Mouse (Mus musculus) midbrain, embryonic 13.5 days (tissue): ENCODE results near the gene Ccdc134. TPM values are rescaled to one million over a fixed set of nuclear protein-coding genes. Genes with fewer than 3 reads are reported as not detected.

Experiments
- ATAC-seq: fragments of 200-750 bp; cut with Nextera tagmentation; 2 replicates; pipeline ENCODE4 v1.8.0; 2017; ENCODE audit warnings: mild to moderate bottlenecking, moderate TSS enrichment, moderate library complexity
- H3K27ac ChIP-seq: fragments of 300-500 bp; sonication (generic); 2 replicates; pipeline ENCODE4 v1.5.1; 2015; ENCODE audit warnings: inconsistent platforms, mild to moderate bottlenecking, moderate library complexity
- H3K27me3 ChIP-seq: fragments of 300-500 bp; sonication (generic); 2 replicates; pipeline ENCODE4 v1.6.1; 2015; ENCODE audit warnings: mild to moderate bottlenecking, inconsistent platforms
- H3K36me3 ChIP-seq: fragments of 300-500 bp; sonication (generic); 2 replicates; pipeline ENCODE4 v1.6.1; 2015; ENCODE audit warnings: mild to moderate bottlenecking, inconsistent platforms
- H3K4me1 ChIP-seq: fragments of 300-500 bp; sonication (generic); replicated peaks from 2 replicates; pipeline ENCODE4 v1.6.1; 2015; ENCODE audit warnings: inconsistent platforms
- H3K4me2 ChIP-seq: fragments of 300-500 bp; sonication (generic); replicated peaks from 2 replicates; pipeline ENCODE4 v1.6.1; 2015; ENCODE audit warnings: moderate library complexity, mild to moderate bottlenecking, inconsistent platforms
- H3K4me3 ChIP-seq: fragments of 300-500 bp; sonication (generic); replicated peaks from 2 replicates; pipeline ENCODE4 v1.5.1; 2015; ENCODE audit warnings: mild to moderate bottlenecking, inconsistent platforms
- H3K9ac ChIP-seq: fragments of 300-500 bp; sonication (generic); replicated peaks from 2 replicates; pipeline ENCODE4 v1.6.1; 2015; ENCODE audit warnings: mild to moderate bottlenecking, inconsistent platforms
- H3K9me3 ChIP-seq: fragments of 300-500 bp; sonication (generic); 2 replicates; pipeline ENCODE4 v1.6.1; 2016; ENCODE audit warnings: mild to moderate bottlenecking, inconsistent platforms
- WGBS: fragments of 180-500 bp; shearing (Covaris S2); methylation state at CpG from one replicate; pipeline ENCODE4 v1.1.7; 2015; 5-methylcytosine and 5-hydroxymethylcytosine counted together
- polyA plus RNA-seq: library from polyadenylated mRNA; unstranded; fragments of >200 nt; fragmentation: Nextera tagmentation; extraction: Ambion mirVana; gene quantifications from 2 replicates; pipeline ENCODE4 v1.2.1, GENCODE M21; 2015

The Ccdc134 gene
- polyA plus RNA-seq, 1 experiment from 2014 or later, result 14.0 TPM

GRCm38 (mm10) chr15:82135372-82135771, 7.7 kb downstream of the Ccdc134 start:
- Histone ChIP-seq H3K9ac (no peak overlapping the region), H3K27ac (no peak overlapping the region), H3K4me1 (no peaks in the 10 kb centered on the region), H3K9me3 (no peaks in the 10 kb centered on the region), H3K27me3 (no peaks in the 10 kb centered on the region), H3K4me3 (no peak overlapping the region), H3K4me2 (no peak overlapping the region), H3K36me3 (peaks cover 19% of the 10 kb centered on the region; the same call in 1 of the 2 replicates)
- 91% methylated on average over 4 of the region's 4 CpGs for WGBS
- no peak for ATAC-seq

DNA sequence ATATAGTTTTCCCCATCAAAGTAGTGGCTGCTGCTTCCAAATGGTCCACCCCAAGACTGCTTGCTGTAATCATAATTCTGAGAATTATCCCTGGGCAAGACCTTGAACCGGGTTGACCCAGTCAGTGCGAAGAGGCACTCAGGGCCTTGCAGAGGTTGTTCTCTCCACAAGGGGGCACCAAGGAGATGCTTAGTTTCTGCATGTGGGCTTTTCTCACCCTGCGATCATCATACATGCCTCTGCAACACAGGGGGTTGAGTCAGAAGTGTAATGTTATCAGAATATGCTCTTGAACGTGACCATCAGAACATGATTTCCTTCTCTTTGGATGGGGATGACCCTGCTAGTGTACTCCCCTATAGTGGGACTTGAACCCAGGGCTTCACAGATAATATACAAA, 10.8 kb downstream of the Ccdc134 start:
- H3K9me3 ChIP-seq, result no peaks in the 10 kb centered on the region
- no peak overlapping the region for H3K4me2 ChIP-seq
- peaks cover 12% of the 10 kb centered on the region for H3K36me3 ChIP-seq
- no peak overlapping the region for H3K27ac ChIP-seq
- ATAC-seq, result 0 out of 2 replicates have a peak, but pooled peaks have one; percentile 14
- H3K4me1 ChIP-seq, result 0 out of 2 replicates have a peak, but pooled peaks cover 1% of the 10 kb centered on the region
- H3K27me3 ChIP-seq, result no peaks in the 10 kb centered on the region
- no peak overlapping the region for H3K4me3 ChIP-seq
- H3K9ac ChIP-seq, result no peak overlapping the region
- WGBS, result 52% methylated on average over 4 of the region's 4 CpGs

DNA sequence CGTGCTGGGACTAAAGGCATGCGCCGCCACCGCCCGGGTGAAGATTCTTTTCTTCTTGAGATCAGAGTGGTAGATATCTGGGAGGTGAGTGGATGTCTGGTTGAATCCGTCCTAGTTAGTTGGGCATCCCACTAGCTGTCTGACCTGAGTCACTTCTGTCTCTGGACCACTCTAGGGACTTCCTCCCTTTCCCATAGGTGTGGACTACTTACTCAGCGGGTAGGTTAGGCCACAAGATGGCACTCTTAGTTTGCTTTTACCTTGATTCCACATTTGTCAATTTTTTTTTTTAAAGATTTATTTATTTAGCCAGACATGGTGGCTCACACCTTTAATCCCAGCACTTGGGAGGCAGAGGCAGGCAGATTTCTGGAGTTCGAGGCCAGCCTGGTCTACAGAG, 11.5 kb downstream of the Ccdc134 start:
- Histone ChIP-seq H3K27ac (no peak overlapping the region), H3K9me3 (no peaks in the 10 kb centered on the region), H3K4me3 (no peak overlapping the region), H3K4me2 (no peak overlapping the region), H3K4me1 (peaks cover 7% of the 10 kb centered on the region), H3K36me3 (peaks cover 11% of the 10 kb centered on the region), H3K27me3 (no peaks in the 10 kb centered on the region), H3K9ac (no peak overlapping the region)
- 92% methylated on average over 8 of the region's 8 CpGs for WGBS
- ATAC-seq, result no peak

- H3K4me2 ChIP-seq, result no peak overlapping the region
Observed at GRCm38 (mm10) chr15:82140355-82140754, 12.6 kb downstream of the Ccdc134 start.

DNA sequence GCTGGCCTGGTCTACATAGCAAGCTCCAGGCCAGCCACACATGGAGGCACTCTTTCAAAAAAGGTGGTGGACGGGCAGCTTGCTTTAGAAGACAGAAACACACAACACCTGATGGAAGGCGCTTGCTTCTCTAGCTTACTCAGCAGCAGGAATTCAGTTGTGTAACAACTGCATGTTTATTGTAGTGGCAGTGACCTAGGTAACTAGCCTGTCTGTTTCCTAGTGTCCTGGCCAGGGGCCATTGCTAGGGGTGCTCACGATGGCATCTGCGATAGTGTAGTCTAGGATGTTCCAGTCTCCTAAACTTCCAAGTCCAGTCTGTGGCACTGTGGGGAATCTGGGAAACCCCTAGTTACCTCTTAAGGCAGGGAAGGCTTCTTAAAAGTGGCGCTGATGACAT, 16.4 kb downstream of the Ccdc134 start:
- no peak for ATAC-seq
- Histone ChIP-seq H3K9ac (no peak overlapping the region), H3K27me3 (no peaks in the 10 kb centered on the region), H3K4me3 (no peak overlapping the region), H3K36me3 (peaks cover 11% of the 10 kb centered on the region), H3K9me3 (no peaks in the 10 kb centered on the region), H3K4me2 (no peak overlapping the region), H3K27ac (peak overlapping the region; percentile 74), H3K4me1 (peaks cover 38% of the 10 kb centered on the region)
- WGBS, result 88% methylated on average over 5 of the region's 5 CpGs

More at GRCm38 (mm10) chr15:82140355-82140754, 12.6 kb downstream of the Ccdc134 start:
- 87% methylated on average over 3 of the region's 3 CpGs for whole genome bisulfite sequencing
- Histone ChIP-seq H3K9me3 (no peaks in the 10 kb centered on the region), H3K4me1 (peaks cover 15% of the 10 kb centered on the region), H3K27ac (peak overlapping the region; percentile 22; the same call in 1 of the 2 replicates), H3K9ac (no peak overlapping the region), H3K27me3 (no peaks in the 10 kb centered on the region), H3K36me3 (peaks cover 11% of the 10 kb centered on the region), H3K4me3 (no peak overlapping the region)
- ATAC-seq, result no peak

- WGBS, result 38% methylated on average over 2 of the region's 2 CpGs
Observed at GRCm38 (mm10) chr15:82145408-82145807, 17.7 kb downstream of the Ccdc134 start.

DNA sequence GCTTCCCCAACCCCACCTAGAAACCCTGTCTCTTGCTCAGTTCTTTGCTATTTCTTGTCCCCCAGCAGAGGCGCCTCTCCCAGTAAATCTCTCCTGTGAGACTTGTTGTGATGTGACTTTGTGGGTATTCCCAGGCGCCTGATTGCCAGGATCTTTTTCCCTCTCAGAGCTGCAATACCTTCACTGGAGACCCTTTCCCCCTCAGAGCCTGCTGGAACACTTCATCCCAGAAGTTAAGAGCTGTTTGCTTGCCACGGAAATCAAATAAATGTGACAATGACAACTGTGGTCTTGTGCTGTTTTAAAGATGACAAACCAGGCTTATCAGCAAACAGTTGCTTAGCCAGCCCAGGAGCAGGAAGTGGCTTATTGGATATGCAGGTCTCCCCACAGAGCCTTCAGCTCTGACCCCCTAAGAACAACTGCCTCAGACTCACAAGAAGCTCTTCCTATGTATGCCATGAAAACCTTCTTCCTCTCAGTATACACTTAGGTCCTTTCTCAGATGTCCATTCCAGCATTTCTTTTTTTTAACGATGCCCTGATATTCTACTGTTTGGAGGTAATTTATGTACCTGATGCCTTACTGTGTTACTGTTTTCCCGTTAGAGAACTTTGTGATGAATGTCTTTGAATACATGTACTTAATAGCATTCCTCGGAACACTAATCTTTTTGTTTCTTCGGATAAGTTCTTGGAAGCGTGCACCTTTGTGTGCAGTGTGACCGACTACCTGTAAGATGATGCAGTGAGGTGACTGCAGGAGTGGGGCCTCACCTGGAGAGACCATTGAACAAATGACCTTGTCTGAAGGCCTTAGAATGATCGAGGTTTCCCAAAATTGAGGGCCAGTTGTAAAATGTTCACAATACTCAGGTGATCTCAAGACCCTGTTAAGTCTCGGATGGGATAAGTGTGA, 18.4 kb downstream of the Ccdc134 start:
- Histone ChIP-seq H3K9me3 (no peaks in the 10 kb centered on the region), H3K4me3 (peak overlapping the region; percentile 95), H3K4me1 (peaks cover 54% of the 10 kb centered on the region), H3K27ac (peak overlapping the region; percentile 96), H3K27me3 (no peaks in the 10 kb centered on the region), H3K9ac (0 out of 2 replicates have a peak overlapping the region, but pooled peaks have one; percentile 16), H3K36me3 (peaks cover 8% of the 10 kb centered on the region), H3K4me2 (peak overlapping the region; percentile 52)
- ATAC-seq, result no peak
- WGBS, result 15% methylated on average over 11 of the region's 11 CpGs

More at GRCm38 (mm10) chr15:82145408-82145807, 17.7 kb downstream of the Ccdc134 start:
- H3K4me2 ChIP-seq, result no peak overlapping the region
- no peak overlapping the region for H3K4me3 ChIP-seq
- H3K27ac ChIP-seq, result peak overlapping the region; percentile 96
- H3K27me3 ChIP-seq, result no peaks in the 10 kb centered on the region
- no peak for ATAC-seq
- H3K9ac ChIP-seq, result no peak overlapping the region
- no peaks in the 10 kb centered on the region for H3K9me3 ChIP-seq
- H3K36me3 ChIP-seq, result peaks cover 11% of the 10 kb centered on the region
- H3K4me1 ChIP-seq, result peaks cover 48% of the 10 kb centered on the region

DNA sequence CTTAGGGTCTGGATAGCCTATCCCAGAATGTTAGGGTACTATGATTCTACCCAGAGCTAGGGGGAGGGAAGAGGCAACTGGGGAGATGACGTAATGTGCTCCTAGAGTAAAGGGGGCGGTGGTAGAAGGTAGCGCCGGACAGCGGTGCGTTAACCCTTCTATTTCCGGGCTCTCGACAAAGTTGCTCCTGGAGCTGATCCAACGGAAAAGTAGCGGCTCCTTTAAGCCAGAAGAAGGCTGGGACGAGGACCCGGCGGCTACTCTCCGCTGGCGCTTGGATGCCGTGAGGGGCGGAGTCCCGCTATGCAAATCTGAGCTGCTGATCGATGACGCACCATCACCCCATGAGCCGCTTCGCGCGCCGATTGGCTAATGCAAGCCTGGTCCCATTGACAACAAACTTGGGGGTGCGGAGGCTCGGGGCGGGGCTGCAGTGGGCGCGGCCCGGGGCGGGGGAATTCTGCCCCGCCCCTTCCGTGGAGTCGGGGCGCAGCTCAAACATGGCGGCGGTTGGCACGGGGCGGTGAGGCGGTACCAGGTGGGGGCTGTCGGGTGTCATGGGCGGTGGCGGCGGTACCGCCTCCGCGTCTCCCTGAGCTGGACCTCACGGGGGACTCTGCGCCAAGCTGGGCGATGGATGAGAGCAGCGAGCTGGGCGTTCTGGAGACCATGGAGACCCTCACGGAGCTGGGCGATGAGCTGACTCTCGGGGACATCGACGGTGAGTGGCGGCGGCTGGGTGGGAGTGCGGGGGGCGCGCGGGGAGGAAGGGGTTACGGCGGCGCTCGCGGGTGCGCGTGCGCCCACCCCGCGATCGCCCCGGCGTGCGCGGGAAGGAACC, 19.3 kb downstream of the Ccdc134 start, which contains the start of gene Srebf2:
Gene Srebf2 (plus strand): TSS at position 412 of the 841 bp plus-strand sequence.
- under 1% methylated on average over 79 of the region's 79 CpGs for WGBS
- Histone ChIP-seq H3K4me2 (peak within 1 kb of the TSS; percentile 88), H3K27me3 (no peaks in the 10 kb centered on the region), H3K27ac (peak within 1 kb of the TSS; percentile 99), H3K4me3 (peak within 1 kb of the TSS; percentile 95), H3K9me3 (no peaks in the 10 kb centered on the region), H3K36me3 (peaks cover 4% of the 10 kb centered on the region), H3K9ac (peak within 1 kb of the TSS; percentile 90), H3K4me1 (peaks cover 61% of the 10 kb centered on the region)
- peak; percentile 96 for ATAC-seq

GRCm38 (mm10) chr15:82147611-82148111, 19.9 kb downstream of the Ccdc134 start:
- WGBS, result under 1% methylated on average over 50 of the region's 50 CpGs
- H3K27ac ChIP-seq, result peak overlapping the region; percentile 99
- peak overlapping the region; percentile 88 for H3K4me2 ChIP-seq
- H3K27me3 ChIP-seq, result no peaks in the 10 kb centered on the region
- peak; percentile 12 for ATAC-seq
- H3K36me3 ChIP-seq, result peaks cover 7% of the 10 kb centered on the region; the same call in 1 of the 2 replicates
- peak overlapping the region; percentile 90 for H3K9ac ChIP-seq
- H3K9me3 ChIP-seq, result no peaks in the 10 kb centered on the region
- H3K4me1 ChIP-seq, result peaks cover 68% of the 10 kb centered on the region
- H3K4me3 ChIP-seq, result peak overlapping the region; percentile 95

GRCm38 (mm10) chr15:82148510-82148911, 20.8 kb downstream of the Ccdc134 start:
- Histone ChIP-seq H3K4me1 (peaks cover 69% of the 10 kb centered on the region), H3K27ac (peak overlapping the region; percentile 99), H3K4me2 (peak overlapping the region; percentile 88), H3K9ac (peak overlapping the region; percentile 90), H3K36me3 (peaks cover 8% of the 10 kb centered on the region; the same call in 1 of the 2 replicates), H3K27me3 (no peaks in the 10 kb centered on the region), H3K9me3 (no peaks in the 10 kb centered on the region), H3K4me3 (peak overlapping the region; percentile 95)
- WGBS, result 33% methylated on average over 9 of the region's 9 CpGs
- no peak for ATAC-seq

DNA sequence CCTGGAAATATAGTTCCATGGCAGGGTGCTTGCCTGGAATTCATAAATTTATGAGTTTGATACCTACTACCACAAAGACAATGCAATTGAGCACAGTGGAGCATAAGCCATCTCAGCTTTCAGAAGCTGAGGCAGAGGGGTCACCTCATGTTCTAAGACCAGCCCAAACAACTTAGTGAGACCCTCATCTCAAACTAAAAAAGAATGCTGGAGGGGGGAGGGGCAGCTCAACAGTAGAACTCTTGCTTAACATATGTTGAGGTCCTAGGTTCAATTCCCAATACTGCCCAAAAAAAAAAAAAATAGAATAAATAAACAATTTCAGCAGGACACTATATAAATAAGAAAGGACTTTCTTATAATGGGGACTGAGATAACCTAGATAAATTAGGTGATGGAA, 22.3 kb downstream of the Ccdc134 start:
- ATAC-seq, result no peak
- H3K9me3 ChIP-seq, result no peaks in the 10 kb centered on the region
- no peak overlapping the region for H3K9ac ChIP-seq
- H3K27ac ChIP-seq, result no peak overlapping the region
- peak overlapping the region; percentile 88 for H3K4me2 ChIP-seq
- H3K27me3 ChIP-seq, result no peaks in the 10 kb centered on the region
- no peak overlapping the region; the same call in 1 of the 2 replicates for H3K4me3 ChIP-seq
- H3K4me1 ChIP-seq, result peaks cover 67% of the 10 kb centered on the region
- peaks cover 8% of the 10 kb centered on the region; the same call in 1 of the 2 replicates for H3K36me3 ChIP-seq
